Mouse (Mus musculus): ENCODE data around the gene Pdlim4. TPM values are rescaled to one million over a fixed set of nuclear protein-coding genes. Genes with fewer than 3 reads are reported as not detected.
"Not testable (repeated sequence)": the region's sequence is repeated elsewhere in the genome, so short reads cannot be mapped to it uniquely, and the experiment has no call there.

The Pdlim4 gene
- total RNA-seq, 2 experiments from 2014 or later = 4.5 TPM; not detected in 1

DNA sequence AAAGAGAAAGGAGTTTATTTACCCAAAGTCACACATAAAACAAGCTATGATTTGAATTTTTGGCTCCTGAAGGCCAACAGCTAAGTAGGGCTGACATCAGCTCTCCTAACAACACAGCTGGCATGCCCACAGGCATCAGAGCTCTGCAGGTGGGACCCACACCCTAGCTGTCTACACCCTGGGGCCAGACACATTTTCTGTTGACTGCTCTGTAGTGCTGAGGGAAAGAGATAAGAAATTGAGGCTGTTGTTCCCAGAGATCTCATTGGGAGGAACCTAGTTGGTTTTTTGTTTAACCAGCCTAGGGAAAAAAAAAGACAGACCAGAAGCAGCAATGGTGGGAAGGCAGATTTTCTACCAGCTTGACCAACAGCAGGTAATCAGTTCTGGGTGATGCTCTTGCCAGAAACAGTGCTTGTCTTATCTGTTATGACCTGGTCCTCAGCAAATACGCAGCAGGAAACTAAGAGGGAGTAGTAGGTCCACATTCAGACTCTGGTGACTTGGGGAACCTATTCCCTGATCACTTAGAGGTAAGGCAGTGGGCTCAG lies 42.2 kb downstream of the Pdlim4 start:
- no peak for ATAC-seq (replicated peaks; ENCODE audit: poor library complexity, severe bottlenecking)

DNA sequence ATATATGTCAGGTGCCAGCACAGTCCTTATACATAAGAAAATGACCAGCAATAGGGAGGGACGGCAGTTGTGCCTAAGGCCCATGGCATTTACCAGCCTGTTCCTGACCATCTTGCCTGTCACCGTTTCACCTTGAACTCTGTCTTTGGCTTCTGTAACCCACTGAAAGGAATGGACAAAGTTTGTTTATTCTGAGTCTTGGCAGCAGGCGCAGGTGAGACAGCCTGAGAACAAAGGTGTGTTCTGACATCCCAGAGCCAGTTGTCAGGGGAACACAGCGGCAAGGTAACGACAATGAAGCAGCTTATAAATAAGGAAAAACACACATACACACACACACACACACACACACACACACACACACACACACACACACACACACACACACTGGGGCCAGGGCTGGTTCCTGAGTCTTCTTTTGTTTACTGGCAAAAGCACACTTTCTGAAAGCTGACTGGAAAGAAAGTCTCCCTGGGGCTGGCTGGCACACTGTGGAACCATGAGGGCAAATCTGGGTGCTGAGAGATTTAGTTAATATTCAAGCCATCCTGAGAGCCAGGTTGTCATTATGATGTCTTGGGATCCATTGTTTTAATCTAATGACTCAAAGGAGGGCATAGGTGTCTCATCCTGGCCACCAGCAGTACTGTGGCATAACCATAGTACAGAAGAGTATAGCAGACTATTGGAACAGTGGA lies 47.3 kb downstream of the Pdlim4 start:
- ATAC-seq (replicated peaks; ENCODE audit: poor library complexity, severe bottlenecking) = no peak

DNA sequence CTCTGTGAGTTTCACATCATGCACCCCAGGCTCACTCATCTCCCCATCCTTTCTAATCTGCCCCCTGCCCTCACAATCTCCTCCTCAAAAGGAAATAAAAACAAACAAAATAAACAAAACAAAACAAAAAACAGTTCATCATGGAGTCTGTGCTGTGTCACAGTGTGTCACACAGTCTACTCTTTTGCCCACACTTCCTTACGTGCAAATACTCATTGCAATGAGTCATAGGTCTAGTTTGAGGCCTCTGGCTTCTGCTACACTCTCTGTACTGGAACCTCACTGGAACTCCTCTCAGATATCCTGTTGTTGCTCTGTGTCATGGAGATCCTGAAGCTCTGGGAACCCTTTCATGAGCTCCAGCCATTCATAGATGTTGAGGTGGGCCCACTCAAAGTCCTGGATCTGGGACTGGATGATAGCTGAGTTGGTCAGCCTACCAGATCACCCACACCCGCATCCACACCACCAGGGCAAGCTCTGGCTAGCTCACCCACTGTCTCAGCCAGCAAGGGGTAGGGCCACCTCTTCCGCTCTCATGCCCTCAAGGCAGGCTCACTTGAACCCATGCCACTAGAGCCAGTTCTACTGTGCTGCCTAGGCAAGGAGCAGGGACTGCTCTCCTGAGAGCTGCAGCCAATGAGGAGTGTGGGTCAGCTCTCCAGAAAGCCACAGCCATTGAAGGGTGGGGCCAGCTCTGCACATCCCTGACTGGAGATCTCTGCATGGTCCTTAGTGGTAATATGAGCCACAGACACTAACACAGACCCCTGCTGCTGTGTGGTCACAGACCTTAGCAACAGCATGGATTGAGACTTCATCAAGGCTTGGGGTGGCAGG lies 49.7 kb downstream of the Pdlim4 start:
- no peak; the same call in 1 of the 2 replicates for ATAC-seq (replicated peaks; ENCODE audit: poor library complexity, severe bottlenecking)

DNA sequence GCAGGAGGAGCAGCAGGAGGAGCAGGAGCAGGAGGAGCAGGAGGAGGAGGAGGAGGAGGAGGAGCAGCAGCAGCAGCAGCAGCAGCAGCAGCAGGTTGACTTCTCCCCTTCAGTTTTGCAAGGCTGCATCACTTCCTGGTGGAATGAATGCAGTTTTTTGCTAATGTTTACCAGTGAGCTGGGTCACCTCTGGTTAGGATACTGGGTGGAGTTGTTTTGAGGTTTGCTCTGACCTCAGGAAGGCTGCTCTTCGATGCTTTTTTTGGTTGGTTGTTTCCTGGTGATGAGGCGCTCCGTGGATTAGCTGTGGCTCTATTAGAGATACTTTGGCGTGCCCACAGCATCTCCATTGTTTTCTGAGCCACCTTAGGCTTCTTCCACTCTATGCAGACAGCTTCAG lies 51.2 kb downstream of the Pdlim4 start:
- no peak for ATAC-seq (replicated peaks; ENCODE audit: poor library complexity, severe bottlenecking)

DNA sequence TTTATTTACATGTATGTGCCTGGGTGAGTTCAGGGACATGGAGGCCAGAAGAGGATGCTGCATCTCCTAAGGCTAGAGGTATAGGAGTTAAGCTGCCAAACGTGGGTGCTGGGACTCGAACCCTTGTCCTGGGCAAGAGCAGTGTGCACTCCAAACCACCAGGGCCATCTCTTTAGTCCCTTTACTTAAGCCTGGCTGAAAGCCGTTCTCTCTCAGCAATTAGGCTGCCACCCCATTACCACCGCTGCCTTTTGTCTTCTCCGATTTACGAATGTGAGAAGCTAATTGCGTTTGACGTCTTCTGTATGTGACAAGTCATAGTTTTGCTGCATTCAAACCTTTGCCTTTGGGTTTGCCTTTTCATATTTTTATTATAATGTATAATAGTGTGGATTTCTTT lies 52.8 kb downstream of the Pdlim4 start:
- ATAC-seq (replicated peaks; ENCODE audit: poor library complexity, severe bottlenecking) = no peak

DNA sequence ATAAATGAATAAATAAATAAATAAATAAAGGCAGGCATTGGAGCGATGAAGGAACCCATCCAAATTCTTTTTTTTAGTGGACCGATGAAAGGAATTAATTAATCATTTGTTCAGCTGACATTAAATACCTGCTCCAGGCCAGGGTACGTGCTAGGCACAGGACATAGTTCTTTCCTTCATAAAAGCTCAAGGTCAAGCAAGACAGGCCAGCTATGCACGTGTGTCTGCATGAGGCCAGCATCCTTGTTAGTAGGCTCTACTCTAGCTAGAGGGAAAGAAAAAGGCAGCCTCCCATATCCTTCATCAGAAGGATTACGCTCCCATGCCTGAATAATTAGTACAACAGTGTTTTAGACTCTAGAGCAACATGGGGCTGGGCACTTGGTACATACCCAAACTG lies 55.9 kb downstream of the Pdlim4 start:
- ATAC-seq (replicated peaks; ENCODE audit: poor library complexity, severe bottlenecking) = no peak

DNA sequence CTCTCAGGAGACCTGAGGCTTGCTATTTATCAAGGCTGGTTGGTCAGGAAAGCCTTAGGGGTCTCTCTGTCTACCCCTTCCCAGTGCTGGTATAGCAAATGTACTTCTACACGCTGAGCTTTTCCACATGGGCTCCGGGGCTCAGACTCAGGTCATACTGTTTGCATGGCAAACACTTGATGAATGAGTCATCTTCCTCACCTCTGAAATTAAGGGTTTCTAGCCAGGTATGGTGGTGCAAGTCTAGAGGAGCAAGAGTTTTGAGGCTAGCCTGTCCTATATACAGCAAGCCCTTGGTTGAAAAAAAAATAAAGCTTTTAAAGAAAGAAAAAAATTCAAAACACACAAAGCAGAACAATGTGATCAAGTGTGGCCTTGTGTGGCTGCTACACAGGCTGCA lies 57.6 kb downstream of the Pdlim4 start:
- ATAC-seq (replicated peaks; ENCODE audit: poor library complexity, severe bottlenecking) = no peak

DNA sequence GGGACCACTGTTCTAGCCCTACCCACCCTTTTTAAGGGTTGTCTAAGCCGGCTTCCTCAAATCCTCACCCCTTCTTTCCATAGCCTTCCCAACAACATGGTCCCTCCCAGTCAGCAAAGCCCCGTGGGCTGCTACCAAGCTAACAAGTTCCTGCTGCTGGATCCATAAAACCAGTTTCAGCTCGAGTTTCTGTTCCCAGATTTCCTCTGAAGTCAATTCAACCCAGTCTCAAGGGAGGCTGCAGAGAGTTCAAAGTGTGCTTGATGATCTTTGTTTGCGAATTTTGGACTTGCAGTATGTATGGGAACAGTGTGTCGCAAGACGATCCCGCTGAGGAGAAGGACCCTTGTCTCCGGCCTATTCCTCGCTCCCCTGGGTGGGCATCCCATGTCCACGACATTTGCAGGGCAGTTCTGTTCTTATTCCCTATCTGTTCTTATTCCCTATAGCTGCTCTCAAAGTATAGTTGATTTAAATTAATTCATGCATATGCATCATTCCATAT lies 60.3 kb downstream of the Pdlim4 start:
- no peak for ATAC-seq (replicated peaks; ENCODE audit: poor library complexity, severe bottlenecking)

DNA sequence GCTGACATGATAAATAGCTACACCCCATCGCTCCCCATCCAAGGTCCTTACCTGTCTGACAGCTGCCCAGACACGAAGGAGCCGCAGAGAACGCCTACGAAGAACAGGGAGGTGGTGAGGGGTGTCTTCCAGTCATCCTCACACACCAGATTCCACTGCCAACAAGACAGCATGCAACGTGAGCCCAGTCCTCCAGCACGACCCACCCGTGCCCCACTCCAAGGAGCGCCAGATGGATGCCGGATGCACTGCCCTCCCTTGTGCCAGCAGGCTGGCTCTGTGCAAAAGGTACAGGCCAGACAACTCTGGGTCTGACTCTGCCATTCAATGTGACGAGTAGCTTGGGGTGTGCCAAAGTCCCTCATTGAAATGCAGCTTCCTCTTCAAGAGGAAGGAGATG lies 61.1 kb downstream of the Pdlim4 start:
- no peak for ATAC-seq (replicated peaks; ENCODE audit: poor library complexity, severe bottlenecking)

DNA sequence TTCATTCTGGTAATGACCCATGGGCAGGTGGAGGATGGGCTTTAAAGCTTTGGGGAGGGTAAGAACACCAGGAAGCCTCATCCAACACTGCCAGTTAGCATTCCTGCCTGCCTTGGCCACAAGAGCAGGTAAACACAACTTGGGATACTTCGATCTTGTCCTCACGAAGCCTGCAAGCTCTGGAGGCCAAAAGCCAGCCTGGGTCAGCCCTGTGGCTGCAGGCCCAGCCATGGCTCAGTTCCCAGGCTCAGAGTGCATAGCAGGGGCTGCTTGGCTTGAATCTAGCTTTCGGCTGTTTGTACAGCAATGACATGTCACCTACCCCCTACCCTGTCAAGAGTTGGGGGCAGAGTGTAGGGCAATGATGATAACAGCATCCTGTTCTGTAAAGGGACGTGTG lies 61.9 kb downstream of the Pdlim4 start:
- ATAC-seq (replicated peaks; ENCODE audit: poor library complexity, severe bottlenecking) = no peak

DNA sequence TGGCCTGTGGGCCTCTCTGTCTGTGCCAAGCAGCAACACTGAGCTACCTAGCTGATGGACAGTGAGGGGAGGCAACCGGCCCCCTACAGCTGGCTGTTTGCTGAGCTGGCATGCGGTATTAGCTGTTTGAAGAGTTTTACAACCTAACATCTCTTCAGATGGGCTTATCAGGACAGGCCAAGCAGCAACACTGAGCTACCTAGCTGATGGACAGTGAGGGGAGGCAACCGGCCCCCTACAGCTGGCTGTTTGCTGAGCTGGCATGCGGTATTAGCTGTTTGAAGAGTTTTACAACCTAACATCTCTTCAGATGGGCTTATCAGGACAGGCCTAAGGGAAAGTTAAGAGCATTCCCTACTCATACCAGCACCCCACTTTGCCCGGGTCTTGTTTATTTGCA lies 62.5 kb downstream of the Pdlim4 start:
- not testable (repeated sequence) for ATAC-seq (replicated peaks; ENCODE audit: poor library complexity, severe bottlenecking)

Other genes with a start within 250 kb of the Pdlim4 start
- 5.6 and 6.5 TPM in 2 replicates for gene Gm12216, start 209.8 kb downstream of the Pdlim4 start, total RNA-seq (2014; fragmentation: Nextera tagmentation)
- 1.1 TPM in 1 of 2 replicates, not detected in the other for gene Gm12216, start 209.8 kb downstream of the Pdlim4 start, total RNA-seq (2017)
- gene Slc22a5, start 177.4 kb downstream of the Pdlim4 start, total RNA-seq (2014; fragmentation: Nextera tagmentation) = 10.2 and 10.3 TPM in 2 replicates
- gene Slc22a5, start 177.4 kb downstream of the Pdlim4 start, total RNA-seq (2017) = 8.7 and 13.3 TPM in 2 replicates
- 1.1 and 2.9 TPM in 2 replicates for gene Slc22a21, start 88.7 kb downstream of the Pdlim4 start, total RNA-seq (2014; fragmentation: Nextera tagmentation)
- 0.88 and 2.3 TPM in 2 replicates for gene Slc22a21, start 88.7 kb downstream of the Pdlim4 start, total RNA-seq (2017)
- gene Slc22a4, start 40.9 kb downstream of the Pdlim4 start, total RNA-seq (2014; fragmentation: Nextera tagmentation) = 20.0 and 36.7 TPM in 2 replicates
- 19.6 and 21.0 TPM in 2 replicates for gene Slc22a4, start 40.9 kb downstream of the Pdlim4 start, total RNA-seq (2017)
- gene P4ha2, start 31.1 kb upstream of the Pdlim4 start, total RNA-seq (2014; fragmentation: Nextera tagmentation) = not detected in 2 replicates
- not detected in 2 replicates for gene P4ha2, start 31.1 kb upstream of the Pdlim4 start, total RNA-seq (2017)
- not detected in 2 replicates for gene Csf2, start 180.7 kb upstream of the Pdlim4 start, total RNA-seq (2014; fragmentation: Nextera tagmentation)
- not detected in 2 replicates for gene Csf2, start 180.7 kb upstream of the Pdlim4 start, total RNA-seq (2017)
- gene Il3, start 198.3 kb upstream of the Pdlim4 start, total RNA-seq (2014; fragmentation: Nextera tagmentation) = not detected in 2 replicates
- not detected in 2 replicates for gene Il3, start 198.3 kb upstream of the Pdlim4 start, total RNA-seq (2017)
- gene Acsl6, start 234.8 kb upstream of the Pdlim4 start, total RNA-seq (2014; fragmentation: Nextera tagmentation) = not detected in 2 replicates
- gene Acsl6, start 234.8 kb upstream of the Pdlim4 start, total RNA-seq (2017) = not detected in 2 replicates

Data from granulocyte monocyte progenitor cell, adult 5-6 weeks (primary cell).